Mouse (Mus musculus): ENCODE data around the gene Spen. TPM values are rescaled to one million over a fixed set of nuclear protein-coding genes. Genes with fewer than 3 reads are reported as not detected.

Spen gene
- polyA plus RNA-seq, 1 experiment: 6.9 TPM

GRCm38 (mm10) chr4:141474431-141474830 lies 64.0 kb downstream of the Spen start:
- no peak for DNase-seq (ENCODE audit: low read depth)

GRCm38 (mm10) chr4:141472641-141473321 lies 65.6 kb downstream of the Spen start:
- DNase-seq (ENCODE audit: low read depth): no peak

- no peak for DNase-seq (ENCODE audit: low read depth)
These were observed 66.9 kb downstream of the Spen start for GRCm38 (mm10) chr4:141471491-141471890.

DNA sequence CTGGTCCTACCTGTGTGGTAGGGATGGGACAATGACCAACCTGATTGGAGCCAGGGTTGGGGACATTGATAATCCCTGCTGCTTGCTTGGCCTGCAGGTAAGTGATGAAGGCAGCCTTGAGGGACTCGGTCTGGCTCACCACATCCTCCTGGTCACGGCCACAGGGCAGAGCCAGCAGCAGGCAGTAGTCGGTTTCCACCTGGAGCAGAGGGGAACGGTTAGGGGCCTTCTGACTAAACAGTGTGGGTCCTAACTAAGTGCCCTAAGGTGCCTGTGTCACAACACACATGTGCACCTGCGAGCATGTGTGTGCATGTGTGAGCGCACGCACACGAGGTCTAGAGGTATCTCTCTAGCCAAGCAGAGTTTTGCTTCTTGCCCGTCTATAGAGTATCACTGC lies 69.1 kb downstream of the Spen start:
- DNase-seq (ENCODE audit: low read depth): no peak

DNA sequence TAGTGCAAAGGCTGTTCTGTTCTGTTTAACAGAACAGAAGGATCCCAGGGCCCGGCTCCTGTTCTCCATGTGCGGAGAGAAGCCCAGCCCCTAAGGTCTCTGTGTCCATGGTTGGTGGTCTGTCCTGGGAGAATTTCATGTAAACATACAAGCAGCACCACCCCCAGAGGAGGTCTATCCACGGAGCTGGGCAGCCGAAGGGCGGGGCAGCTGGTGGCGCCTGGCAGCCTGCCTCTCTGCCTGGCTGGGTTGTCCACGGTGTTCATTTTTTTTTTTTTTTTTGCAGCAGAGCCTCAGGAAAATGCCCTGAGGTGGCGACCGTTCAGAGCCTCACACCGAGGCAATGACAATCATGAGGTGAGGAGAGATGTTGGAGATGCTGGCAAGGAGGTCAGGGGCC lies 69.8 kb downstream of the Spen start:
- DNase-seq (ENCODE audit: low read depth): no peak

DNA sequence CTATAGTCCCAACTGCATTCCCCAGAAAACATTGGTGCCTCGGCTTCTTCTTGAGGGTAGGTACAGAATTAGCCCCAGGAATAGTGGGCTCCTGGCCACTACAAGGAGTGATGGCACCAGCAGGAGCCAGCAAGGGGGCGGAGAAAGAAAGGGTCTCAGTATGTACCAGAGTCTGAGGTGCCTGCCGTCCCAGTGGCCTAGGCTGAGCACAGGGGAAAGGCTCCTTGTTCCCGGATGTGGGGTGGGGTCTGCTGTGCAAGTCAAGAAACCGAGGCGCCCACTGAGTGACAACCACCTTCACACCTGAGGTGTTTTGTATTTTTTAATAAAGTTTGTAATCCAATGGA lies 70.8 kb downstream of the Spen start:
- no peak for DNase-seq (ENCODE audit: low read depth)

DNA sequence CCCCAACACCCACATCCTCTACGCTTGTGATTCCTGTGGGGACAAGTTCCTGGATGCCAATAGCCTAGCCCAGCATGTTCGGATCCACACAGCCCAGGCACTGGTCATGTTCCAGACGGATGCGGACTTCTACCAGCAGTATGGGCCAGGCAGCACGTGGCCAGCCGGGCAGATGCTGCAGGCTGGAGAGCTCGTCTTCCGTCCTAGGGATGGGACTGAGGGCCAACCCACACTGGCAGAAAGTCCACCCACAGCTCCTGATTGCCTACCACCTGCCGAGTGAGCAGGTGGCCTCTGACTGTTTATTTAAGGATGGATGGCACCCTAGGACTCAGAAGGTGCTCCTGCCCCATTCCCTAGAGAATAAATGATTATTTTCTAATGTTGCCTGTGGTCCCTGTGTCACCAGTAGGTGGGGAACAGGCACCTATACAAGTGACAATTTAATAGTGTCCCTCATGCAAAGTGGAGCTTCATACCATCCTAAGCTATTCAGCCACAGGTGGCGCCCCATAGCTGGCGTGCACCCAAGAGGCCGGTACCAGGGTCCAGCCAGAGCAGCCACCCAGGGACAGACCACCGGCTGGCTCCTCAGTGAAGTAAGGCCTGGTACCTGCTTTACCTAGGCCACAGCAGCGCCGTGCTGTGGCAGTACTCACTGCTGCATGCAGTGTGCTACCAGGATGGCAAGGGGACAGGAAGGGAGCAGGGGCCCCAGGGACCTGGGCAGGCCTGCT lies 71.4 kb downstream of the Spen start:
- no peak for DNase-seq (ENCODE audit: low read depth)

GRCm38 (mm10) chr4:141466289-141466795 lies 72.1 kb downstream of the Spen start:
- DNase-seq (ENCODE audit: low read depth): no peak

DNA sequence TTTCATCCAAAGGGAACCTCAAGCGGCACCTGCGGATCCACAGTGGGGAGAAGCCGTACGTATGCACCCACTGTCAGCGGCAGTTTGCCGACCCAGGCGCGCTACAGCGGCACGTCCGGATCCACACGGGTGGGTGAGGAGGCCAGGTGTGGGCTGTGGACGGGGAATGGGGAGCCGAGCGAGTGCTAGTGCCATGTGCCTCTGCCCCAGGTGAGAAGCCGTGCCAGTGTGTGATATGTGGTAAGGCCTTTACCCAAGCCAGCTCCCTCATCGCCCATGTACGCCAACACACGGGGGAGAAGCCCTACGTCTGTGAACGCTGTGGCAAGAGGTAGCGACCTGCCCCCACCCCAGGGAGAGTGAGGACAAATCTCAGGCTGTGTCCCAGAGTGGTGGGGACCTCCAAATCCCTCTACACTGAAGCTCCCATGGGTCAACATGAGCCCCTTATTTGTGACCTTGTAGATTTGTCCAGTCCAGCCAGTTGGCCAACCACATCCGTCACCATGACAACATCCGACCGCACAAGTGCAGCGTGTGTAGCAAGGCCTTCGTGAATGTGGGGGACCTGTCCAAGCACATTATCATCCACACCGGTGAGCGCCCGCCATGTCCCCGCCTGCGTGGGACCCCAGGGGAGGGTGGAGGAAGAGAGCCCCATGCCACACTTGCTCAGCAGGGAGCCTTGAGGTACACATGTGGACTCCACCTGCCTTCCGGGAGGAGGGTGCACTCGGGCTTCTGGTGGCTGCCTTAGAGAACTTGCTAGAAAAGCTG lies 72.7 kb downstream of the Spen start:
- no peak for DNase-seq (ENCODE audit: low read depth)

GRCm38 (mm10) chr4:141464722-141465121 lies 73.7 kb downstream of the Spen start:
- no peak for DNase-seq (ENCODE audit: low read depth)

GRCm38 (mm10) chr4:141463472-141463871 lies 74.9 kb downstream of the Spen start:
- no peak for DNase-seq (ENCODE audit: low read depth)

DNA sequence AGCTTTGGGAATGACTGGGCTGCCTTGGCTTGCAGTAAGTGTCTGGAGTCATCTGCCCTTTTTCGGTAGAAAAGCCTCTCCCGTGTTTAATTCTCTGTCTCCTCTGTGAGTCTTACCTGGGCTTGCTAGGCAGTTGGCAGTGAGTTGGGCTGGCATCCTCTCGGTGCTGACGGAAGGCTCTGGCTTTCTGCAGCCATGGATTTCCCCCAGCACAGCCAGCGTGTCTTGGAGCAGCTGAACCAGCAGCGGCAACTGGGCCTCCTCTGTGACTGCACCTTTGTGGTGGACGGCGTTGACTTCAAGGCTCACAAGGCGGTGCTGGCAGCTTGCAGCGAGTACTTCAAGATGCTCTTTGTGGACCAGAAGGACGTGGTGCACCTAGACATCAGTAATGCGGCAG lies 76.8 kb downstream of the Spen start:
- DNase-seq (ENCODE audit: low read depth): no peak

DNA sequence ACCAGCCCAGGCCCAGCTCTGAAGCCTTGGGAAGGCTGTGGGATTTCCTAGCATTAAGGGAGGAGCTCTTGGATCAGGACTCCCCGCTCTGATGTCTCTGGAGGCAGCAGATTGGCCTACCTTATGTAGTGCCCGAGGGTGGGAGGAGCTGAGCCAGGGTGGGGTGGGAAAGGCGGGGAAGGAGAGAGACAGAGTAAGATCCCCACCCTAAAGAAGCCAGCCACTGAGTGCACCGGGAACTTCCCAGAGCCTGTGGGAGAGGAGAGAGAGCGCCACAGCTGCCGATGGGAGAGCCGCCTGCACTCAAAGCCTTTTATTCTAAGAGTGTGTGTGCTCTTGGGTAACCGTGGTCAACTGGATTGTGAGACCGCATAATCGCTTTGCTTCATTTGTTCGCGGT lies 77.3 kb downstream of the Spen start:
- DNase-seq (ENCODE audit: low read depth): no peak

GRCm38 (mm10) chr4:141460481-141460880 lies 77.9 kb downstream of the Spen start:
- no peak for DNase-seq (ENCODE audit: low read depth)

- DNase-seq (ENCODE audit: low read depth): no peak
These were observed 78.6 kb downstream of the Spen start for GRCm38 (mm10) chr4:141459766-141460165.

GRCm38 (mm10) chr4:141458888-141459287 lies 79.5 kb downstream of the Spen start:
- DNase-seq (ENCODE audit: low read depth): no peak

DNA sequence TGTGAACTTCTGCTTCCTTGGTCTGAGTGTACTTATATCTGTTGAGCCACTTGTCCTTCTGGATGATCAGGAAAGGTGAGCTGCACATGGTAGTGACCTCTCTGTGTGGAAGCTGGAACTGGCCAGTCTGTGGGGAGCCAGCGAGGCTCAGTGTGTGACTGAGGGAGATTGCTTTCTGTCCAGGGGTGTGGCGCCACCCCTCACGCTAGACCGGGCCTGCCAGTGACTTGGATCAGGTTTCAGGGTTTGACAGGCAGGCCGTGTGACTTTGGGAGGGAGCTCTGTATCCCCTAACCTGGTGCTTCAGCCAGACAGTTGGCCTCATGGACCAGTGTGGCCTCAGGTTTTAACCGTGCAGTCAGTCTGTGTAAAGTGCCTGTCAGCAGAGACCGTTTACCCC lies 80.2 kb downstream of the Spen start:
- DNase-seq (ENCODE audit: low read depth): peak; percentile 71

- no peak for DNase-seq (ENCODE audit: low read depth)
These were observed 82.0 kb downstream of the Spen start for GRCm38 (mm10) chr4:141456193-141456938.

DNA sequence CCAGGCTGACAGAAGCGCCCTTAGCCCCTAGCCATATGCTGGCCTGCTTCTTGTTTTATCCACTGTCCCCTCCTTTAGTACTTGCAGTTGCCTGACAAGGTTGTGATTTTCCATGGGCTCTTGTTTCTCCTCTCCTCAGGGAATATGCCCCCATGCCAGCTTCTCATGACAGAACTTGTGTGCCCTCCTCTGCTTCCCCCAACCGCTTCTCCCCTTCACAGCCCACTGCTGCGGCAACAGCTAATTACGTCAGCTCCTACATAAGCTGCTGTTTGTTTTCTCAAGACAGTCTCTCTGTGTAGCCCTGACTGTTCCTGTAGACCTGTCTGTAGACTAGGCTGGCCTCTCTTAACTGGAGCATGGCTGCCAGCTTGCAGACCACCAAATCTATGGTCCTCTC lies 82.9 kb downstream of the Spen start:
- no peak for DNase-seq (ENCODE audit: low read depth)

DNA sequence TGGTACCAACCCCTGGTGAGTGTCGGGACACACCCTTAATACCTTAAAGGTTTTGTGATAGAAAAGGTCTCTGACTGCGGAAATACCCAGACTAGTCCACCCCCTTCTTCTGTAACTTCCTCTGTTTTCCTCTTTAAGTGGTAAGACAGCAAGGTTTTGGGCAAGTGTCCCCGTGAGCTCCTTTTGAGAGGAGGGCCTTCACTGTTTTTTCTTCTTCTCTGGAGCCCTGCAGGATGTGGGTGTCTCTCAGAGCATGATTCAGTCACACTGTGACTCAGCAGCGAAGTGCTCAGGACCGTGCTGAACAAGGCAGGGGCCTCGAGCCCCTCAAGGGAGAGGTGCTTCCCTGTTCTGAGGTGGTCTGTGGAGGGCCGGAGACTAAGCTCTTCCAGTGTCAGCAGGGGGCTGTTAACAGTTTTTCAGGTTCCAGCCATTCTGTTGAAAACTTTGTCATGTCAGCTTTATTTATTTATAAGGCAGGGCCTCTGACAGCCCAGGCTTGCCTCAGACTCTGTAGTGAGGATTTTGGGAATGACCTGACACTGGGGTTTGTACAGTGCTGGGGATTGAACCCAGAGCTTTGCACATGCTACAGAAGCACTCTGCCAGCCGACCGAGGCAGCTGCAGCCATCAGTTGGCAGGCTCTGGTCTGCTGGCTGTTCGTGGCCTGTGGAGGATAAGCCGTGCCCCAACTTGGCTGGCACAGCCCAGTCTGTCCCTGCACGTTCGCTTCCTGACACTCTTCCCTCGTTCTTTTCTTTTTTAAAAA lies 83.6 kb downstream of the Spen start:
- no peak for DNase-seq (ENCODE audit: low read depth)

DNA sequence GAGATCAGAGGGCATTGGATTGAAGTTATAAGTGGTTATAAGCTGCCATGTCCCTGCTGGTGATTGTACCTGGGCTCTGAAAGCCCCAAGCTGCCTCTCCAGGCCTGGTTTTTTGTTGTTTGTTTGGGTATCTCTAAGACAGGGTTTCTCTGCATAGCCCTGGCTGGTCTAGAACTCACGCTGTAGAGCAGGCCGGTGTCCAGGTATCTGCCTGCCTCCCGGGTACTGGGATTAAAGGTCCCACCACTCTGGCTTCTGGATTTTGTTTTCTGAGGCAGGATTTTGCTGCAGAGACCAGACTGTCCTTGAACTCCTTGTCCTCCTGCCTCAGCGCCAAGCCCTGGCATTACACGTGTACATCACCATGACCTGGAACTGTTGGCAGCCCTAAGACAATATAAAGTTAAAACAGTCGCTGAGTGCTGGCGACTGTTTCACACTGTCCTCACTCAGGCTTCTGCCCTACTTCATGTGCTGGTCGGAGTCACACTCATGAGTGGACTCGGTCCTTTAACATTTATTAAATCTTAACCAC lies 86.4 kb downstream of the Spen start:
- no peak for DNase-seq (ENCODE audit: low read depth)

Measured in gonadal fat pad, adult 2 months (tissue).